ENCODE assay signal across 19 mouse cellular contexts in the genomic region with DNA sequence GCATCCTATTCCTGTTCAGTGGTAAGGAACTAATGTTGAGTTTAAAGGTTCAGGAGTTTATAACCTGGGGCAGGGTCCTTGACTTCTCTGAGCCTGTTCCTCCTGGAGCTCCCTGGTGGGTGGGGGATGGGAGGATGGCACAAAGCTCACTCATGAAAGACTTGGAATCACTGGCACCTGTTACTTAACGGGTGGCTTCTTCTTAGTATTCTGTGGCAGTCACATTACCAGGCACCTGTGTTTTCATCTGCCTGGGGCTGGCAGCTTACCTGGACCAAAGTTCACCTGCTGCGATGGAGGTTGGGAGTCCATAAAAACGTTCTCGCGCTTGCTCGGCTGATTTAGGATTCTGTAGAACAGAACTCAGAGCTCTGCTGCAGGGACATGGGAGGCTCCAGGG.
"Had no signal": no experiment of that assay in that cellular context is flagged by ENCODE, and none has a peak within 500 bp of the region (broad histone marks: within the 10 kb centered on the region; RNA-seq: fewer than 3 reads in every experiment).

No protein-coding gene starts in this region.

- H3K27ac ChIP-seq: kidney, postnatal 0 days; limb, embryonic 10.5 days; limb, embryonic 13.5 days; liver, embryonic 14.5 days; macrophage; midbrain, embryonic 12.5 days; midbrain, embryonic 15.5 days; neural tube, embryonic 12.5 days; neural tube, embryonic 15.5 days; stomach, embryonic 15.5 days had no signal

- H3K36me3 ChIP-seq: limb, embryonic 10.5 days; limb, embryonic 13.5 days; midbrain, embryonic 12.5 days; midbrain, embryonic 15.5 days; neural tube, embryonic 12.5 days; neural tube, embryonic 15.5 days; stomach, embryonic 15.5 days had no signal

- H3K4me3 ChIP-seq: limb, embryonic 10.5 days; limb, embryonic 13.5 days; midbrain, embryonic 12.5 days; midbrain, embryonic 15.5 days; neural tube, embryonic 12.5 days; neural tube, embryonic 15.5 days; stomach, embryonic 15.5 days had no signal

- H3K4me1 ChIP-seq: midbrain, embryonic 12.5 days; midbrain, embryonic 15.5 days; neural tube, embryonic 12.5 days; stomach, embryonic 15.5 days had no signal

- DNase-seq: liver; liver, postnatal 0 days; lung, embryonic 14.5 days; right cerebral cortex, adult 18-20 months; right cerebral cortex, postnatal 14 days; right cerebral cortex, postnatal 4 days; thymus, postnatal 25 days had no signal

- H3K4me2 ChIP-seq: limb, embryonic 13.5 days; lung, embryonic 14.5 days; midbrain, embryonic 12.5 days; midbrain, embryonic 15.5 days; neural tube, embryonic 12.5 days; neural tube, embryonic 15.5 days; stomach, embryonic 15.5 days had no signal

- H3K9ac ChIP-seq: limb, embryonic 13.5 days; liver, embryonic 14.5 days; liver, postnatal 0 days; lung, embryonic 14.5 days; midbrain, embryonic 12.5 days; midbrain, embryonic 15.5 days; neural tube, embryonic 12.5 days; neural tube, embryonic 15.5 days; stomach, embryonic 15.5 days had no signal

- ATAC-seq: hindbrain, embryonic 16.5 days; liver, postnatal 0 days; lung, postnatal 0 days; midbrain, embryonic 15.5 days had no signal

- H3K9me3 ChIP-seq: limb, embryonic 10.5 days; limb, embryonic 13.5 days; midbrain, embryonic 12.5 days; midbrain, embryonic 15.5 days; neural tube, embryonic 12.5 days; neural tube, embryonic 15.5 days; stomach, embryonic 15.5 days had no signal

- H3K27me3 ChIP-seq: midbrain, embryonic 15.5 days; neural tube, embryonic 12.5 days; neural tube, embryonic 15.5 days; stomach, embryonic 15.5 days had no signal
